Mouse (Mus musculus): ENCODE data around the gene Grb7.
A peak's percentile ranks its signal among the peaks of the same experiment; 100 is the strongest.

The Grb7 gene

GRCm38 (mm10) chr11:98446213-98446561 is at the start of gene Grb7:
TSS of gene Grb7 (plus strand) at chr11:98446394.
- H3K27me3 ChIP-seq (ENCODE audit: control insufficient read depth, insufficient read depth, low read length, poor library complexity, severe bottlenecking) = no peaks in the 10 kb centered on the region
- no peak for DNase-seq (ENCODE audit: low read depth, low spot score)
- no peaks in the 10 kb centered on the region for H3K36me3 ChIP-seq (ENCODE audit: control insufficient read depth, insufficient read depth, low read length, poor library complexity, severe bottlenecking)

GRCm38 (mm10) chr11:98397946-98398345 is 48.2 kb upstream of the Grb7 start:
- DNase-seq (ENCODE audit: low read depth, low spot score) = no peak
- no peaks in the 10 kb centered on the region; the same call in 1 of the 2 replicates for H3K27me3 ChIP-seq (ENCODE audit: control insufficient read depth, insufficient read depth, low read length, poor library complexity, severe bottlenecking)
- no peaks in the 10 kb centered on the region for H3K36me3 ChIP-seq (ENCODE audit: control insufficient read depth, insufficient read depth, low read length, poor library complexity, severe bottlenecking)

- peak; percentile 96 for DNase-seq (ENCODE audit: low read depth, low spot score)
- Histone ChIP-seq H3K27me3 (ENCODE audit: control insufficient read depth, insufficient read depth, low read length, poor library complexity, severe bottlenecking) (no peaks in the 10 kb centered on the region; the same call in 1 of the 2 replicates), H3K36me3 (ENCODE audit: control insufficient read depth, insufficient read depth, low read length, poor library complexity, severe bottlenecking) (no peaks in the 10 kb centered on the region)
Observed at GRCm38 (mm10) chr11:98400161-98400726, 46.0 kb upstream of the Grb7 start, which contains the start of gene Pgap3. TSS of gene Pgap3 (minus strand) at chr11:98400490.

GRCm38 (mm10) chr11:98400816-98401215 is 45.4 kb upstream of the Grb7 start:
- no peaks in the 10 kb centered on the region; the same call in 1 of the 2 replicates for H3K27me3 ChIP-seq (ENCODE audit: control insufficient read depth, insufficient read depth, low read length, poor library complexity, severe bottlenecking)
- no peaks in the 10 kb centered on the region for H3K36me3 ChIP-seq (ENCODE audit: control insufficient read depth, insufficient read depth, low read length, poor library complexity, severe bottlenecking)
- peak; percentile 24 for DNase-seq (ENCODE audit: low read depth, low spot score)

- no peaks in the 10 kb centered on the region for H3K36me3 ChIP-seq (ENCODE audit: control insufficient read depth, insufficient read depth, low read length, poor library complexity, severe bottlenecking)
- peaks cover 1% of the 10 kb centered on the region for H3K27me3 ChIP-seq (ENCODE audit: control insufficient read depth, insufficient read depth, low read length, poor library complexity, severe bottlenecking)
- no peak for DNase-seq (ENCODE audit: low read depth, low spot score)
Observed at GRCm38 (mm10) chr11:98406621-98407020, 39.6 kb upstream of the Grb7 start.

GRCm38 (mm10) chr11:98408872-98409271 is 37.3 kb upstream of the Grb7 start:
- DNase-seq (ENCODE audit: low read depth, low spot score) = no peak
- peaks cover 7% of the 10 kb centered on the region; the same call in 1 of the 2 replicates for H3K27me3 ChIP-seq (ENCODE audit: control insufficient read depth, insufficient read depth, low read length, poor library complexity, severe bottlenecking)
- no peaks in the 10 kb centered on the region for H3K36me3 ChIP-seq (ENCODE audit: control insufficient read depth, insufficient read depth, low read length, poor library complexity, severe bottlenecking)

- DNase-seq (ENCODE audit: low read depth, low spot score) = no peak
- Histone ChIP-seq H3K36me3 (ENCODE audit: control insufficient read depth, insufficient read depth, low read length, poor library complexity, severe bottlenecking) (no peaks in the 10 kb centered on the region), H3K27me3 (ENCODE audit: control insufficient read depth, insufficient read depth, low read length, poor library complexity, severe bottlenecking) (peaks cover 7% of the 10 kb centered on the region; the same call in 1 of the 2 replicates)
Observed at GRCm38 (mm10) chr11:98409341-98409822, 36.8 kb upstream of the Grb7 start.

- peaks cover 7% of the 10 kb centered on the region; the same call in 1 of the 2 replicates for H3K27me3 ChIP-seq (ENCODE audit: control insufficient read depth, insufficient read depth, low read length, poor library complexity, severe bottlenecking)
- no peaks in the 10 kb centered on the region for H3K36me3 ChIP-seq (ENCODE audit: control insufficient read depth, insufficient read depth, low read length, poor library complexity, severe bottlenecking)
- DNase-seq (ENCODE audit: low read depth, low spot score) = peak; percentile 19
Observed at GRCm38 (mm10) chr11:98412273-98412796, 33.9 kb upstream of the Grb7 start, which contains the start of gene Erbb2. TSS of gene Erbb2 (plus strand) at chr11:98412470.

- Histone ChIP-seq H3K27me3 (ENCODE audit: control insufficient read depth, insufficient read depth, low read length, poor library complexity, severe bottlenecking) (peaks cover 7% of the 10 kb centered on the region; the same call in 1 of the 2 replicates), H3K36me3 (ENCODE audit: control insufficient read depth, insufficient read depth, low read length, poor library complexity, severe bottlenecking) (no peaks in the 10 kb centered on the region)
- DNase-seq (ENCODE audit: low read depth, low spot score) = no peak
Observed at GRCm38 (mm10) chr11:98412797-98413301, 33.3 kb upstream of the Grb7 start.

GRCm38 (mm10) chr11:98413731-98414130 is 32.5 kb upstream of the Grb7 start:
- Histone ChIP-seq H3K27me3 (ENCODE audit: control insufficient read depth, insufficient read depth, low read length, poor library complexity, severe bottlenecking) (peaks cover 7% of the 10 kb centered on the region; the same call in 1 of the 2 replicates), H3K36me3 (ENCODE audit: control insufficient read depth, insufficient read depth, low read length, poor library complexity, severe bottlenecking) (no peaks in the 10 kb centered on the region)
- no peak for DNase-seq (ENCODE audit: low read depth, low spot score)

- peaks cover 7% of the 10 kb centered on the region; the same call in 1 of the 2 replicates for H3K27me3 ChIP-seq (ENCODE audit: control insufficient read depth, insufficient read depth, low read length, poor library complexity, severe bottlenecking)
- H3K36me3 ChIP-seq (ENCODE audit: control insufficient read depth, insufficient read depth, low read length, poor library complexity, severe bottlenecking) = no peaks in the 10 kb centered on the region
- no peak for DNase-seq (ENCODE audit: low read depth, low spot score)
Observed at GRCm38 (mm10) chr11:98414162-98414561, 32.0 kb upstream of the Grb7 start.

- no peak for DNase-seq (ENCODE audit: low read depth, low spot score)
- Histone ChIP-seq H3K36me3 (ENCODE audit: control insufficient read depth, insufficient read depth, low read length, poor library complexity, severe bottlenecking) (no peaks in the 10 kb centered on the region), H3K27me3 (ENCODE audit: control insufficient read depth, insufficient read depth, low read length, poor library complexity, severe bottlenecking) (peaks cover 4% of the 10 kb centered on the region; the same call in 1 of the 2 replicates)
Observed at GRCm38 (mm10) chr11:98417074-98417473, 29.1 kb upstream of the Grb7 start.

- H3K27me3 ChIP-seq (ENCODE audit: control insufficient read depth, insufficient read depth, low read length, poor library complexity, severe bottlenecking) = no peaks in the 10 kb centered on the region
- DNase-seq (ENCODE audit: low read depth, low spot score) = no peak
- H3K36me3 ChIP-seq (ENCODE audit: control insufficient read depth, insufficient read depth, low read length, poor library complexity, severe bottlenecking) = no peaks in the 10 kb centered on the region
Observed at GRCm38 (mm10) chr11:98418273-98418672, 27.9 kb upstream of the Grb7 start.

GRCm38 (mm10) chr11:98418939-98419547 is 27.2 kb upstream of the Grb7 start:
- Histone ChIP-seq H3K36me3 (ENCODE audit: control insufficient read depth, insufficient read depth, low read length, poor library complexity, severe bottlenecking) (no peaks in the 10 kb centered on the region), H3K27me3 (ENCODE audit: control insufficient read depth, insufficient read depth, low read length, poor library complexity, severe bottlenecking) (no peaks in the 10 kb centered on the region)
- DNase-seq (ENCODE audit: low read depth, low spot score) = no peak

- no peaks in the 10 kb centered on the region for H3K36me3 ChIP-seq (ENCODE audit: control insufficient read depth, insufficient read depth, low read length, poor library complexity, severe bottlenecking)
- no peaks in the 10 kb centered on the region for H3K27me3 ChIP-seq (ENCODE audit: control insufficient read depth, insufficient read depth, low read length, poor library complexity, severe bottlenecking)
- no peak for DNase-seq (ENCODE audit: low read depth, low spot score)
Observed at GRCm38 (mm10) chr11:98426592-98426991, 19.6 kb upstream of the Grb7 start.

All from splenic B cell, adult 2 months (primary cell).